Mouse (Mus musculus): ENCODE results near the gene Kazald1.
"Not testable (repeated sequence)": the region's sequence is repeated elsewhere in the genome, so short reads cannot be mapped to it uniquely, and the experiment has no call there.

Gene Kazald1

GRCm38 (mm10) chr19:45074580-45075322, at the start of gene Kazald1:
Gene Kazald1, plus strand, starts transcription at chr19:45075241.
- peak; percentile 95 for DNase-seq

GRCm38 (mm10) chr19:45025937-45026568, 49.0 kb upstream of the Kazald1 start:
- no peak for DNase-seq

- no peak for DNase-seq
Observed at GRCm38 (mm10) chr19:45026958-45027670, 47.9 kb upstream of the Kazald1 start.

- DNase-seq, result no peak
Observed at GRCm38 (mm10) chr19:45027848-45028247, 47.2 kb upstream of the Kazald1 start.

- no peak for DNase-seq
Observed at GRCm38 (mm10) chr19:45028746-45029145, 46.3 kb upstream of the Kazald1 start.

GRCm38 (mm10) chr19:45029571-45029970, 45.5 kb upstream of the Kazald1 start:
- no peak for DNase-seq

- DNase-seq, result peak; percentile 65
Observed at GRCm38 (mm10) chr19:45030111-45030510, 44.9 kb upstream of the Kazald1 start.

- peak; percentile 78 for DNase-seq
Observed at GRCm38 (mm10) chr19:45030746-45031693, 44.0 kb upstream of the Kazald1 start.

- DNase-seq, result peak; percentile 75
Observed at GRCm38 (mm10) chr19:45031780-45032179, 43.3 kb upstream of the Kazald1 start.

GRCm38 (mm10) chr19:45032570-45033332, 42.3 kb upstream of the Kazald1 start:
- DNase-seq, result no peak

- peak; percentile 75 for DNase-seq
Observed at GRCm38 (mm10) chr19:45036867-45037266, 38.2 kb upstream of the Kazald1 start.

GRCm38 (mm10) chr19:45038198-45038597, 36.8 kb upstream of the Kazald1 start:
- not testable (repeated sequence) for DNase-seq

GRCm38 (mm10) chr19:45040214-45040613, 34.8 kb upstream of the Kazald1 start:
- DNase-seq, result no peak

- no peak for DNase-seq
Observed at GRCm38 (mm10) chr19:45044389-45044927, 30.6 kb upstream of the Kazald1 start.

- no peak for DNase-seq
Observed at GRCm38 (mm10) chr19:45045236-45045635, 29.8 kb upstream of the Kazald1 start.

GRCm38 (mm10) chr19:45045651-45046050, 29.4 kb upstream of the Kazald1 start, which contains the start of gene Pdzd7:
Gene Pdzd7, minus strand, starts transcription at chr19:45045717.
- no peak for DNase-seq

GRCm38 (mm10) chr19:45046523-45047321, 28.3 kb upstream of the Kazald1 start:
- DNase-seq, result peak; percentile 80

GRCm38 (mm10) chr19:45047417-45047934, 27.6 kb upstream of the Kazald1 start, which contains the start of gene Sfxn3:
Gene Sfxn3, plus strand, starts transcription at chr19:45047503.
- DNase-seq, result peak; percentile 84

- peak; percentile 52 for DNase-seq
Observed at GRCm38 (mm10) chr19:45047935-45048643, 27.0 kb upstream of the Kazald1 start.

All from liver (tissue).